Mouse (Mus musculus) small intestine, adult 2 months (tissue): Measurements from ENCODE around the gene Drap1. TPM values are rescaled to one million over a fixed set of nuclear protein-coding genes. Genes with fewer than 3 reads are reported as not detected.

Source experiments
- H3K27ac ChIP-seq: fragments of 200-500 bp; 2 replicates; pipeline ENCODE4 v1.5.1; 2012; ENCODE audit warnings: low read depth, low read length, control low read depth, inconsistent platforms; ENCODE audit not compliant: insufficient read depth
- H3K27me3 ChIP-seq: fragments of 200-500 bp; 2 replicates; pipeline ENCODE4 v1.6.1; 2012; ENCODE audit warnings: mild to moderate bottlenecking, moderate library complexity, low read length, inconsistent platforms; ENCODE audit not compliant: control insufficient read depth, insufficient read depth
- H3K36me3 ChIP-seq: fragments of 200-500 bp; 2 replicates; pipeline ENCODE4 v1.6.1; 2012; ENCODE audit warnings: mild to moderate bottlenecking, low read length, control low read depth, inconsistent platforms; ENCODE audit not compliant: control insufficient read depth, insufficient read depth
- H3K4me1 ChIP-seq: fragments of 200-500 bp; 2 replicates; pipeline ENCODE4 v1.6.1; 2012; ENCODE audit warnings: low read length, inconsistent platforms, mixed read lengths; ENCODE audit not compliant: control insufficient read depth, insufficient read depth, insufficient read length
- H3K4me3 ChIP-seq: fragments of 200-500 bp; 2 replicates; pipeline ENCODE4 v1.5.1; 2012; ENCODE audit warnings: low read depth, mild to moderate bottlenecking, control low read depth, inconsistent platforms, low read length, moderate library complexity
- CTCF ChIP-seq: fragments of 200-500 bp; IDR thresholded peaks from 2 replicates; pipeline ENCODE4 v1.5.1; 2012; ENCODE audit warnings: low read depth, mild to moderate bottlenecking, control low read depth, inconsistent platforms, low read length, moderate library complexity, mixed read lengths; ENCODE audit not compliant: insufficient replicate concordance, insufficient read length; ENCODE audit errors: extremely low read depth
- POLR2A ChIP-seq: fragments of 200-500 bp; IDR thresholded peaks from 2 replicates; pipeline ENCODE4 v1.6.1; 2012; ENCODE audit warnings: low read depth, mild to moderate bottlenecking, control low read depth, inconsistent platforms, low read length, moderate library complexity
- WGBS: fragments of 180-500 bp; shearing (Covaris S2); methylation state at CpG from one replicate; pipeline ENCODE4 v1.1.7; 2018; 5-methylcytosine and 5-hydroxymethylcytosine counted together
- polyA plus RNA-seq: library from polyadenylated mRNA; depleted of rRNA; stranded (reverse); fragments of >200 nt; gene quantifications from 2 replicates; pipeline ENCODE4 v1.2.3, GENCODE M21; 2012

Drap1 gene
- polyA plus RNA-seq, 1 experiment: 63.2 TPM

DNA sequence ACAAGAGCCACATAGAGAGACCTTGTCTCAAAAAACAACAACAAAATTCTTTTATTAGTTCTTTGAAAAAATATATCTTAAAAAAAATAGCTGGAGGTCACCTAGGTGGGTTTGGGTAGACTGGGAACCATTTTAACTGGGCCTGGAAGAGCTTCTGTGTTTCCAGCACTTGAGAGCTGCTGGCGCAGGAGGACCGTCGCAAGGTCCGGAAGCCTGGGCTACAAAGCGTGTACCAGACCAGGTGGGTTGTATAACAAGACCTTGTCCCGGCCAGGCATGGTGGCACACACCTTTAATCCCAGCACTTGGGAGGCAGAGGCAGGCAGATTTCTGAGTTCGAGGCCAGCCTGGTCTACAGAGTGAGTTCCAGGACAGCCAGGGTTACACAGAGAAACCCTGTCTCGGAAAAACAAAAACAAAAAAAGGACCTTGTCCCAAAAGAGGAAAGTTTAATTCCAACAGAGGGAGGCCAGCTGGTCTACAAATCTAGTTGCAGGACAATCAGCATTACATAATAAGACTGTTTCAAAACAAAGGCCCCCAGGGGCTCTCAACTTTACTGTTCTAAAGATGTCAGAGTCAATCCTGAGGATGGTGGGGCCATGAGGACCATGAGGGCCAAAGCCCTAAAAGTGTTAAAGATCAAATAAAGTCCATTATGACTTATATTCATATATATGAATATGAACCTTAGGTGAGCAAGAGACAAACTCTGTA is 5.9 kb downstream of the Drap1 start:
- no peak overlapping the region for H3K27ac ChIP-seq
- peaks cover 6% of the 10 kb centered on the region for H3K4me1 ChIP-seq
- H3K27me3 ChIP-seq: no peaks in the 10 kb centered on the region
- peaks cover 31% of the 10 kb centered on the region for H3K36me3 ChIP-seq
- WGBS: 95% methylated on average over 8 of the region's 8 CpGs
- TF ChIP-seq POLR2A: no peak
- no peak for TF ChIP-seq CTCF
- H3K4me3 ChIP-seq: no peak overlapping the region

DNA sequence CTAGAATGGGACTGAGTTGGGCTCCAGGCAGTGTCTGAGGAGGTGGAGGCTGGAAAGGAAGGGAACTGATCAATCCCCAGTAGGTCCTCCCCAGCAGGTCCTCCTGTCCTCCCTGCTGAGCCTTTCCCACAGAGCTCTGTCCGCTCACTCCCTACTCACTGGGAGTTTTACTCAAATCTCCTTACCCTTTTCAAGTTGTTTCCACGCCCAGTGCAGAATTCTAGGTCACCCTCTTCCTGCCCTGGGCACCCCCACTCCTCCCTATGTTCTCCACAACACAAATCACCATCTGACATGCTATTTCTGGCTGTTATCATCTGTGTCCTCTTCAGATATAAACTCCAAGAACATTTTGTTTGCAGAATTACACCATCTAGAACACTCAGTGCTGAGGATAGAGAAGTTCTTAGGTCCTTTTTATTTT is 10.2 kb downstream of the Drap1 start:
- WGBS: 82% methylated on average over 2 of the region's 2 CpGs
- Histone ChIP-seq H3K4me3 (no peak overlapping the region), H3K4me1 (peaks cover 2% of the 10 kb centered on the region; the same call in 1 of the 2 replicates), H3K27ac (no peak overlapping the region), H3K36me3 (peaks cover 10% of the 10 kb centered on the region), H3K27me3 (no peaks in the 10 kb centered on the region)
- TF ChIP-seq CTCF: no peak
- no peak for TF ChIP-seq POLR2A

DNA sequence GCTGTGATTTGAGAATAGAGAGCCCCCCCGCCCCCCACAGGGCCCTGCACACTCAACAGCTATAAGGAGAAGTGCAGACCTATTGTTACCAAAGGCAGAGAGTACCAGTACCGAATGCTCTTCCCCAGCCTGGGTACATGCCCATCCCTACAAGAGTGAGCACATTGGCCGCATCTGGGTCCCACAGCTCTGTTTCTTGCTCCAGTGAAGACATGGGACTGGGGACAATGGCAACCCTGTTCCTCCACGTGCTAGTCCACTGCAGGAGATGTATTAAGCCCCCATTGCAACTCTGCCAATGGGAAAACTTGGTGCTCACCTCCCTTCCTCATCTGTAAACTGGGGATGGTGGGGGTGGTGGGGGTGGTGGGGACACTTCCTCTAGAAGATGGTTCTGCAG is 10.9 kb downstream of the Drap1 start:
- no peak overlapping the region for H3K27ac ChIP-seq
- no peaks in the 10 kb centered on the region for H3K27me3 ChIP-seq
- WGBS: 85% methylated on average over 4 of the region's 4 CpGs
- peaks cover 3% of the 10 kb centered on the region for H3K4me1 ChIP-seq
- peaks cover 10% of the 10 kb centered on the region for H3K36me3 ChIP-seq
- no peak overlapping the region for H3K4me3 ChIP-seq
- no peak for TF ChIP-seq POLR2A
- TF ChIP-seq CTCF: no peak

DNA sequence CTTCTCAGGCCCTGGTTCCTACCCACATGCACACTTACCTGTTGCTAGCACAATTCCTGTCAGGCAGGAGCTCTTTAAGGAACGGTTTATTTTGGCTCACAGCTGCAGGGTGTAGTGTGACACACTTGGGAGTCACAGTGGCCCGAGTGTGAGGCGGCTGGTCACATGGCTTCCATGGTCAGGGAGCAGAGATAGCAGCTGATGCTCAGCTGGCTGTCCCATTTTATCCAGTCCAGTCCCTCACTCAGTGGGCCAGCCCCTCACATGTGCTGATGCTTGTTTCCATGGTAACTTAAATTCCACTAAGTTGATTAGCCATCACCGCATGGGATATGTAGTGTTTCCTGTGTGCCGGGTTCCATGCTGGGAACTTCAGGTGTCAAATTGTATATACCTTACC is 12.8 kb downstream of the Drap1 start:
- H3K4me3 ChIP-seq: no peak overlapping the region
- TF ChIP-seq CTCF (no peak), POLR2A (no peak)
- H3K27me3 ChIP-seq: no peaks in the 10 kb centered on the region
- H3K27ac ChIP-seq: no peak overlapping the region
- peaks cover 8% of the 10 kb centered on the region for H3K4me1 ChIP-seq
- 66% methylated on average over 5 of the region's 5 CpGs for WGBS
- peaks cover 3% of the 10 kb centered on the region; the same call in 1 of the 2 replicates for H3K36me3 ChIP-seq

DNA sequence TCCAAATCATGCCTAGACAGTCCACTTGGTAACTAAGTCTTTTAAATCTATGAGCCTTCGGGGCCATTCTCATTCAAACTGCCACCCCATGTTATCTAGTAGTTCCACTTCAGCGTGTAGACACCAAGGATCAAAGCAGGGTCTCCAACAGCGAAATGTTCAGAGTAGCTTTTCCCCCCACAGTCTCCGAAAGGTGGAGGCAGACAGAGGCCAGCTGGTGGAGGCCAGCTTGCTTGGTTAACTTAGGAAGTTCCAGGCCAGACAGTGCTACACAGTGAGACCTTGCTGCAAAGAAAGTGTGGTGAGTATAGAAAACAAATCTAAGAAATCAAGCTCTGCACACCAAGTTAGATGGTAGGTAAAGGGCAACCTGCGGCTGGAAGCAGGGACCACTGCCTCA is 14.1 kb downstream of the Drap1 start:
- Histone ChIP-seq H3K4me3 (no peak overlapping the region), H3K27me3 (no peaks in the 10 kb centered on the region), H3K4me1 (peaks cover 8% of the 10 kb centered on the region), H3K27ac (no peak overlapping the region), H3K36me3 (peaks cover under 1% of the 10 kb centered on the region; the same call in 1 of the 2 replicates)
- WGBS: 95% methylated on average over 5 of the region's 5 CpGs
- TF ChIP-seq CTCF (no peak), POLR2A (no peak)

DNA sequence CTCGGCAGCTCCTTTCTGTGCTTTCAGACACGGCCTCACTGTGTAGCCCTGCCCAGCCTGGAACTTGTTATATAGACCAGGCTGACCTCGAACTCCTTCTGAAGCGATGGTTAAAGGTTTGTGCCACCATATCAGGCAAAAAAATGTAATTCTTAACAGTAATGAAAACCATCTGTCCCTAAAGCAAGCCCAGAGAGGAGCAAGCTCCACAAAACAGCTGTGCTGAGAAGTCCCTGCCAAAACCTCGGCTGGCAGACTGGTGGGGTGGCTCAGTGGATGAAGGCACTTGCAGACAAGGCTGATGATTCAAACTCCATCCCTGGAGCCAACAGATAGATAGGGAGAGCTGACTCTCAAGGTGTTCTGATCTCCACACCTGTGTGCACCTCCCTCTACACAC is 15.7 kb downstream of the Drap1 start:
- Histone ChIP-seq H3K36me3 (no peaks in the 10 kb centered on the region), H3K4me1 (peaks cover 6% of the 10 kb centered on the region; the same call in 1 of the 2 replicates), H3K27me3 (no peaks in the 10 kb centered on the region), H3K4me3 (no peak overlapping the region), H3K27ac (peak overlapping the region; percentile 70)
- 75% methylated on average over 5 of the region's 5 CpGs for WGBS
- no peak for TF ChIP-seq POLR2A
- no peak for TF ChIP-seq CTCF

DNA sequence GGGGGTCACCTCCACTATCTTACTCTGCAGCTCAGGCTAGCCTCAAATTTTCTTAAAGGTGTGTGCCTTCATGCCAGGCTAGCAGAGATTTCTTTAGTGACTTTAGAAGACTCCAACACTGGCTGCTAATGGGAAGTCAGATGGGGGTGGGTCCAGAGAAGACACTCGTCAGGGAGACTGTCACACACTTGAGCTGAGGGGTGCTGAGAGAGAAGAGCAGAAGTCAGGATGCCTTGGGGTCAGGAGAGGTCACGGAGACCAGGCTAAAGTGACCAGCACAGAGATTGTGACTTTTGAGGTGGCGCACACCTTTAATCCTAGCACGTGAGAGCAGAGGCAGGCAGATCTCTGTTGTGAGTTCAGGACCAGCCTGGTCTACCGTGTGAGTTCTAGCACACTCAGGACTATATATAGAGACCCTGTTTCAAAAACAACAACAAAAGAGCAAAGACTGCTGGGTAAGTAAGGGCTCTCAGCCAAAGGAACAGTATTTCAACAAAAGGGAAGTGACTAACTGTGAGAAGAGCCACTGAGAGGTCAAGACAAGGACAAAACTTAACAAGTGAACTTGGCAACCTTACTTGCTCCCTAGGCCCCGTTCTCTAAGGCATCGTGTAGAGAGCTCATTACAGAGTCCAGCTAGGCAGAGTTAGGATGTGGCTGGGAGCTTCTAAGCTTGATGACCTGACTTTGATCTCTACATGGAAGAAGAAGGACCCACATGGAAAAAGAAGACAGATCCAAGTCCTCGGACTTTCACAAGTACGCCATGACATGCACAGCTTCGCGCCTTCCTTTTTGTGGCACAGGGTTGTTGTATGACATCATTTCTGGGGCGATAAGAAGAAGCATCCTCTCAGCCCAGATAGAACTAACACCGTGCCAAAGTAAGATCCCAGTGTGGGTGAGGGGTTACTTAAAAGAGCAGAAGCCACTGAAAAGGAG is 16.4 kb downstream of the Drap1 start:
- no peaks in the 10 kb centered on the region for H3K36me3 ChIP-seq
- no peak overlapping the region for H3K4me3 ChIP-seq
- WGBS: 76% methylated on average over 13 of the region's 13 CpGs
- TF ChIP-seq CTCF: no peak
- TF ChIP-seq POLR2A: no peak
- H3K4me1 ChIP-seq: peaks cover 6% of the 10 kb centered on the region; the same call in 1 of the 2 replicates
- no peaks in the 10 kb centered on the region for H3K27me3 ChIP-seq
- H3K27ac ChIP-seq: peak overlapping the region; percentile 97
